Mouse (Mus musculus) cerebellum, adult 11-12 months (tissue): ENCODE data around the gene Rgs21.

Experiments
- DNase-seq: peaks from one replicate; pipeline ENCODE4 v3.0.0; 2022

Gene Rgs21

GRCm38 (mm10) chr1:144567567-144567966 is at the start of gene Rgs21:
Gene Rgs21 (minus strand): TSS chr1:144567667.
- no peak for DNase-seq

GRCm38 (mm10) chr1:144604071-144604470 is 36.6 kb upstream of the Rgs21 start:
- no peak for DNase-seq

- DNase-seq: no peak
Measured at GRCm38 (mm10) chr1:144602987-144603386, 35.5 kb upstream of the Rgs21 start.

GRCm38 (mm10) chr1:144579321-144579720 is 11.9 kb upstream of the Rgs21 start:
- no peak for DNase-seq

GRCm38 (mm10) chr1:144572972-144573371 is 5.5 kb upstream of the Rgs21 start:
- DNase-seq: no peak

GRCm38 (mm10) chr1:144569905-144570304 is 2.4 kb upstream of the Rgs21 start:
- no peak for DNase-seq

- no peak for DNase-seq
Measured at GRCm38 (mm10) chr1:144545142-144545541, 22.3 kb downstream of the Rgs21 start.

- DNase-seq: no peak
Measured at GRCm38 (mm10) chr1:144544497-144544961, 22.9 kb downstream of the Rgs21 start.

GRCm38 (mm10) chr1:144531746-144532145 is 35.7 kb downstream of the Rgs21 start:
- DNase-seq: no peak

- DNase-seq: no peak
Measured at GRCm38 (mm10) chr1:144517878-144518426, 49.5 kb downstream of the Rgs21 start.

GRCm38 (mm10) chr1:144502241-144502640 is 65.2 kb downstream of the Rgs21 start:
- DNase-seq: no peak

- DNase-seq: no peak
Measured at GRCm38 (mm10) chr1:144500423-144500822, 67.0 kb downstream of the Rgs21 start.

GRCm38 (mm10) chr1:144499719-144500118 is 67.7 kb downstream of the Rgs21 start:
- DNase-seq: no peak

- no peak for DNase-seq
Measured at GRCm38 (mm10) chr1:144498725-144499124, 68.7 kb downstream of the Rgs21 start.

- DNase-seq: no peak
Measured at GRCm38 (mm10) chr1:144498051-144498450, 69.4 kb downstream of the Rgs21 start.

- no peak for DNase-seq
Measured at GRCm38 (mm10) chr1:144493336-144493735, 74.1 kb downstream of the Rgs21 start.

- no peak for DNase-seq
Measured at GRCm38 (mm10) chr1:144488223-144488835, 79.1 kb downstream of the Rgs21 start.
